ENCODE assay signal across 9 mouse cellular contexts in genomic region chr17:36786483-36786886, GRCm38 (mm10). TPM values are rescaled to one million over a fixed set of nuclear protein-coding genes. Genes with fewer than 3 reads are reported as not detected.
DNase-seq lines count a peak whose midpoint lies in the region; ATAC-seq and TF ChIP-seq lines count a peak whose summit lies in the region.
"Not testable (repeated sequence)": the region's sequence is repeated elsewhere in the genome, so short reads cannot be mapped to it uniquely, and the experiment has no call there.
"Had no signal": no experiment of that assay in that cellular context is flagged by ENCODE, and none has a peak within 500 bp of the region (broad histone marks: within the 10 kb centered on the region; RNA-seq: fewer than 3 reads in every experiment).

No protein-coding gene starts in this region.

- ATAC-seq in monocyte, adult 5-6 weeks (replicated peaks; ENCODE audit: insufficient number of reproducible peaks, low FRiP score, low TSS enrichment, poor library complexity, severe bottlenecking), result peak; percentile 70; the same call in 1 of the 2 replicates

- TF ChIP-seq POLR2A in brain, embryonic 14.5 days (IDR thresholded peaks at IDR 0.05; ENCODE audit: borderline replicate concordance, extremely low read depth, insufficient read depth, insufficient read length, poor library complexity, severe bottlenecking); liver, adult 2 months (IDR thresholded peaks at IDR 0.05; ENCODE audit: extremely low read depth, insufficient read depth, low read length): not testable (repeated sequence)

- WGBS in embryonic facial prominence, embryonic 10.5 days, result 38% methylated on average over 1 of the region's 1 CpGs
- 44% methylated on average over 1 of the region's 1 CpGs for WGBS in liver, adult 2 months

- peak; percentile 21 for DNase-seq in ES-CJ7 (ENCODE audit: low read depth, low spot score)
- peak; percentile 31 for DNase-seq in brain, embryonic 14.5 days (ENCODE audit: low read depth)
- peak; percentile 9 for DNase-seq in embryonic facial prominence, embryonic 10.5 days (ENCODE audit: low spot score)
- peak; percentile 19 to 24 for DNase-seq in heart, postnatal 36 days
- DNase-seq in kidney, postnatal 10 days, result peak; percentile 32
- peak; percentile 28 for DNase-seq in liver, adult 2 months (ENCODE audit: extremely low read depth, low read depth, low spot score)
- DNase-seq in thymus, postnatal 25 days, result peak; percentile 37

- intact Hi-C loops in heart, postnatal 36 days (cut with DNase I), result loop anchor here (2.0 to 5.0 kb wide), 2 partner anchors 36 to 478 kb away; no protein-coding TSS in a partner anchor

- peak; percentile 53; the same call in 1 of the 2 replicates for TF ChIP-seq CTCF in brain, embryonic 14.5 days (IDR thresholded peaks at IDR 0.05; ENCODE audit: borderline replicate concordance, extremely low read depth, insufficient read depth, insufficient read length)
- TF ChIP-seq CTCF in liver, adult 2 months (IDR thresholded peaks at IDR 0.05; ENCODE audit: low read depth, low read length), result peak; percentile 48; the same call in 1 of the 2 replicates

- not testable (repeated sequence) for H3K27me3 ChIP-seq in embryonic facial prominence, embryonic 10.5 days (replicated peaks; ENCODE audit: low read depth, poor library complexity, severe bottlenecking); liver, adult 2 months (ENCODE audit: control insufficient read depth, insufficient read depth, low read length)

- not testable (repeated sequence) for H3K4me1 ChIP-seq in embryonic facial prominence, embryonic 10.5 days; liver, adult 2 months (ENCODE audit: control insufficient read depth, insufficient read depth, low read length)

- not testable (repeated sequence) for H3K36me3 ChIP-seq in embryonic facial prominence, embryonic 10.5 days (replicated peaks); liver, adult 2 months (ENCODE audit: control insufficient read depth, insufficient read depth, low read length)

- not testable (repeated sequence) for H3K27ac ChIP-seq in embryonic facial prominence, embryonic 10.5 days (replicated peaks); liver, adult 2 months (replicated peaks; ENCODE audit: insufficient read depth, low read depth, low read length)

- not testable (repeated sequence) for H3K79me2 ChIP-seq in liver, adult 2 months (ENCODE audit: control insufficient read depth, insufficient read depth, low read length)

- not testable (repeated sequence) for H3K9me3 ChIP-seq in embryonic facial prominence, embryonic 10.5 days

- not testable (repeated sequence) for H3K4me3 ChIP-seq in embryonic facial prominence, embryonic 10.5 days; liver, adult 2 months (ENCODE audit: insufficient read depth, low read depth, low read length)

- H3K9ac ChIP-seq in liver, adult 2 months (ENCODE audit: low read depth, low read length), result not testable (repeated sequence)

RNA-seq across cellular contexts. Expression of gene H2-M10.5, which starts 13.8 kb away (rescaled TPM):
- polyA plus RNA-seq in brain, embryonic 14.5 days (2012; rRNA removed), result not detected in 2 replicates
- not detected in 2 replicates for polyA plus RNA-seq in embryonic facial prominence, embryonic 10.5 days (2016; fragmentation: Nextera tagmentation; extraction: Ambion mirVana)
- total RNA-seq in heart, postnatal 36 days (2021), result not detected
- total RNA-seq in liver, adult 2 months (2014; rRNA removed), result not detected in 2 replicates
- polyA plus RNA-seq in liver, adult 2 months (2012; rRNA removed), result not detected in 2 replicates
- not detected in 3 replicates for total RNA-seq in monocyte, adult 5-6 weeks (2017)
- polyA plus RNA-seq: urinary bladder, adult 2 months had no signal

RNA-seq across cellular contexts. Expression of gene H2-M10.6, which starts 25.5 kb away (rescaled TPM):
- not detected in 2 replicates for polyA plus RNA-seq in brain, embryonic 14.5 days (2012; rRNA removed)
- polyA plus RNA-seq in embryonic facial prominence, embryonic 10.5 days (2016; fragmentation: Nextera tagmentation; extraction: Ambion mirVana), result not detected in 2 replicates
- total RNA-seq in heart, postnatal 36 days (2021), result not detected
- total RNA-seq in liver, adult 2 months (2014; rRNA removed), result not detected in 2 replicates
- polyA plus RNA-seq in liver, adult 2 months (2012; rRNA removed), result not detected in 2 replicates
- total RNA-seq in monocyte, adult 5-6 weeks (2017), result not detected in 3 replicates
- polyA plus RNA-seq: urinary bladder, adult 2 months had no signal

RNA-seq across cellular contexts. Expression of gene Trim26, which starts 50.4 kb away (rescaled TPM):
- polyA plus RNA-seq in brain, embryonic 14.5 days (2012; rRNA removed), result 25.3 and 33.7 TPM in 2 replicates
- 42.1 and 45.6 TPM in 2 replicates for polyA plus RNA-seq in embryonic facial prominence, embryonic 10.5 days (2016; fragmentation: Nextera tagmentation; extraction: Ambion mirVana)
- 10 to 100 TPM; 22.2 to 23.6 TPM for total RNA-seq in heart, postnatal 36 days (2021)
- total RNA-seq in liver, adult 2 months (2014; rRNA removed), result 13.5 and 14.0 TPM in 2 replicates
- 25.8 and 27.0 TPM in 2 replicates for polyA plus RNA-seq in liver, adult 2 months (2012; rRNA removed)
- total RNA-seq in monocyte, adult 5-6 weeks (2017), result 45.2 to 61.6 TPM (median 45.5 TPM) in 3 replicates
